Mouse (Mus musculus): ENCODE data around the gene Slc25a36. TPM values are rescaled to one million over a fixed set of nuclear protein-coding genes. Genes with fewer than 3 reads are reported as not detected.

Gene Slc25a36
- total RNA-seq, 2 experiments from 2014 or later = 34.0 to 37.2 TPM

DNA sequence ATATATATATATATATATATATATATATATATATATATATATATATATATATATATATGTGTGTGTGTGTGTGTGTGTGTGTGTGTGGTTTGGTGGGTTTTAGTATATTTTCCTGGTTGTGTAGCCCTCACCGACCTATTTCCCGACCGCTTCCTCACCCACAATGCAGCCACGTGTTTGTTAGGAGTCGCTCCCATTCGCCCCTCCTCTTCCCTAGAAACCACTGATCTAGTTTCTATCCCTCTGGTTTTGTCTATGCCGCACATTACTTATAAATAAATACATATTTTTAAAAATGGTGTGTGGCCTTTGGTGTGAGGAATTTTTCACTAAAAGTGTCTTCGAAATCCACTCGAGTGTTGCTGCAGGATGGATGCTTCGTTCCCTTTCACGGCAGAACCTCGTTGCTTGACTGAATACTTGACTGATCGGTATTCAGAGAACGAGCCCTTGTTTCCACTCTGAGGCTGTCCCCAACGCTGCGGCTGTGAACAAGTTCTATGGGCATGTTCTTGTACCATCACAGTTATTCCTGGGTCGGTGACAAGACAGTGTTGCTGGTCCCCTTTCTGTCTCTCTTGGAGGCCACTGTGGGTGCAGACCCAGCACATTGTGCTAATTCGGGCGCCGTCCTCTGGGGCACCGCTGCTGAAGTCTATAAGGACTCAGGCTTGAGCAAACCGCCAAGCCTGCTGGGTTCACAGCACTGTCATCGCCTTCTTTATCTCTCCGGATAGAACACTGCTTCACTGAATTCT is 2.0 kb upstream of the Slc25a36 start:
- intact Hi-C loops (cut with DNase I; ENCODE audit: low total_unique reads) = no loop called here
- no peak for DNase-seq

DNA sequence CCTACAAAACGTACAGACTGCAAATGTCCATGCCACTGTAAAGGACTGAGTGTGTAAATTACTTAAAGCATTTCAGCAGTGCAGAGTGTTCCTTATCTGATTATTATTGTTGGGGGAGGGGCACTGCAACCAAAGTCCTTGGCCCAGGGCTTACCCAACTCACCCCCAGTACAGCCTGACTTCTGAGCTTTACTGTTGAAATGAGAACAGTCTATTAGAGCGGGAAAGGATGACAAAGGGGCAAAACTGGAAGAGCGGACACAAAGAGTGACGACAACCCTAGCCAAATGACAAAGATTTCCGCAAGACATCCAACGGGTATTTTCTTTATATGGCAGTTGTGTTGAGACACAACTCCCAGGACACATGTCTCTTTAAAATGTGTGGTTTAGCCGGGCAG is 1.3 kb upstream of the Slc25a36 start:
- intact Hi-C loops (cut with DNase I; ENCODE audit: low total_unique reads) = no loop called here
- DNase-seq = no peak

DNA sequence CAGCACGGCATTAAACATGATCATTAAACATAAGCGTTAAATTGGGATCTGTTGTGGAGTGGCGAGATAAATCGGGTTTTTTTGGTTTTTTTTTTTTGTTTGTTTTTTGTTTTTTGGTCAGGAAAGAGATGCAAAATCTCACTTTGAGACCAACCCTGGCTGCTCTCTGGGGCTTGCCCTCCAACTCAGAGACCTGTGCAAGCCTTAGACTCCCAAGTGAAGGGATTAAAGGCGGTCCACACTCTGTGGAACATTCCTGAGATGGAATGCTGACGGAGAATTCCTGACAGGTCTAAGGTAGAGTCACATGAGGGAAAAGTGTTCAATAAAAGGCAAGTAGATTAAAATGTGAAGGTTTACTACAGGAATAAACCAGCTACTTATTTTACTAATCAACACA is 549 bp upstream of the Slc25a36 start:
- intact Hi-C loops (cut with DNase I; ENCODE audit: low total_unique reads) = no loop called here
- DNase-seq = no peak

DNA sequence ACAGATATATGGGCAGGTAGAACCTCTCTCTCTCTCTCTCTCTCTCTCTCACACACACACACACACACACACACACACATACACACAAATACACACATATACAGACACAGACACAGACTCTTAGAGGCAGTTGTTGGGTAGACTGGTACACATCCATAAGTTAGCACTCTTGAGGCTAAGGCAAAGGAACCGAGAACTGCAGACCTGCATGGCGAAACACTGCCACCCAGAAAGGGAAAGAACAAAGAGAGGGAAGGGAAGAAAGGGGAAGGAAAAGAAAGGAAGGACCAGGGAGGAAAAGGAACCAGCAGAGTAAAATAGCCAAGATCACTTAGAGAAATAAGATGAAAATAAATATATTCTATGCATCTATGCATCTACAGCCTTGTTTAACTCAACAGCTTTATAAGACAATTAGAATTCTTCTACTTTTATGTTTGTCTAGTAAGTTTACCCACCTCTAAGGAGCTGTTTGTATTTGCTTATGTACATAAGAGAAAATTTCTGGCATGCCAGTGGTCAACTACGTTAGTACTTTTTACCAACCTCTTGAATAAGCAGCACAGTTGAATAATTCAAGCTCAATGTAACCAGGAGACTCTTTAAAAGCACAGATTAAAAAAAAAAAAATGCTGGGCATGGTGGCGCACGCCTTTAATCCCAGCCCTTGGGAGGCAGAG is 4.3 kb downstream of the Slc25a36 start:
- intact Hi-C loops (cut with DNase I; ENCODE audit: low total_unique reads) = no loop called here

DNA sequence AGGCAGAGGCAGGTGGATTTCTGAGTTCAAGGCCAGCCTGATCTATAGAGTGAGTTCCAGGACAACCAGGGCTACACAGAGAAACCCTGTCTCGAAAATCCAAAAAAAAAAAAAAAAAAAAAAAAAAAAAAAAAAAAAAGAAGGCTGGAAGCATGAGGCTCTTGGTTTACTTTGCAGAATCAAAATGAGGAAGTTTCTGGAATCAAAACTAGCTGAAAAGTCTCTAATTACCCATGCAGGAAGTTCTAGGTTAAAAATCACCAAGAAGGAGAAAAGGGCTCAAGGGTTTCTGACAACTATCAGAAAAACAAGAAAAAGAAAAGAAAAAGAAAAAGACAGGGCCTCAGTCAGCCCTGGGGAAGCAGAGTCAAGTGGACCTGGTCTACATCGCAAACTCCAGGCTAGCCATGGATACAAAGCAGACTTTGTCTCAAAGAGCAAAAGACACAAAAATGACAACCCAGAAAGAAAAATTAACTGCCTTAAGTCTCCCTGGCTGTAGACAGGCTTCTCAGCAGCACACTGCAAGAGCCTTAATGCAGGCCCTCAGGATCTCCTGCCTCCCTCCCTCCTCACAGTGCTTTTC is 5.5 kb downstream of the Slc25a36 start:
- no peak for DNase-seq
- intact Hi-C loops (cut with DNase I; ENCODE audit: low total_unique reads) = no loop called here

More for the DNA sequence above, 4.3 kb downstream of the Slc25a36 start:
- no peak for DNase-seq

DNA sequence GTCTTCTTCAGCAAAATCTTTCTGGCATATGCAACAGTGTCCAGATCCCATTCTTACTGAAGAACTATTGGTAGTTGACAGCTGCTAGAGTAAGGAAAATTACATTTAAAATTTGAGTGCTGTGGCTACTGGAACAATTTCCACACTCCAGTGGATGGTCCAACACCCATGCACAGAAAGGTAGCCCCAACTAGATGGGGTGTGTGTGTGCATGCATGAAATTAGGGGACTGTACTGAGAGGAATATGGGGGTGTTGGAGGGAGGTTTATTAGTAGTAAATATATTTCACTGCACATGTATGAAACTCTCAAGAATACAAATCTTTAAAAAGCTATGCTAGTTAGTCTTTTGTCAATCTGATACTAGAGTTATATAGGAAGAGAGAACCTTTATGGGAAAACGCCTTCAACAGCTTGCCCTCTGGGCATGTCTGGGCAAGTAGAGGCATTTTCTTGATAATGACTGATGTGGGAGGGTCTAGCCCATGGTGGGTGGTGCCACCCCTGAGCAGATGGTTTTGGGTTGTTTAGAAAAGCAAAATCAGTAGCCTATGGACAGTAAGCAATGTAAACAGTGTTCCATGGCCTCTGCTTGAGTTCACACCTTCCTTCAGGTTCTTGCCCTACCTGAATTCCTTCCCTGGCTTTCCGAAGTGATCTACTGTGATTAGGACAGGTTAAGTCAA is 7.4 kb downstream of the Slc25a36 start:
- intact Hi-C loops (cut with DNase I; ENCODE audit: low total_unique reads) = no loop called here

DNA sequence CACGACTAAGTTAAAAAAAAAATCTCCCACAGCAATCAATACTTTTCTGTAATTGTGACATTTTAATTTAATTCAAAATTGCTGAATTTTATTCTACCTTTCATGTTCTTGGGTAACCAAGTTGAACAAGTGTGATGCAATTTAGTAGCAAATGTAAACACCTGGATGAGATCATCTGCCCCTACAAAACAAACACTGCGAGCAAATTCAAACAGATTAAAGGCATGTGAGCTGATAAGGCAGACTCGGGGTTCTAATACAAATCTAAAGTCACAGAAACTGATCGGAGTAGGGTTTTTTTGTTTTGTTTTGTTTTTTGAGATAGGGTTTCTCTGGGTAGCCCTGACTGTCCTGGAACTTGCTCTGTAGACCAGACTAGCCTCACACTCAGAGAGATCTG is 12.0 kb downstream of the Slc25a36 start:
- no peak for DNase-seq
- intact Hi-C loops (cut with DNase I; ENCODE audit: low total_unique reads) = no loop called here

More for the DNA sequence above, 7.4 kb downstream of the Slc25a36 start:
- DNase-seq = no peak

DNA sequence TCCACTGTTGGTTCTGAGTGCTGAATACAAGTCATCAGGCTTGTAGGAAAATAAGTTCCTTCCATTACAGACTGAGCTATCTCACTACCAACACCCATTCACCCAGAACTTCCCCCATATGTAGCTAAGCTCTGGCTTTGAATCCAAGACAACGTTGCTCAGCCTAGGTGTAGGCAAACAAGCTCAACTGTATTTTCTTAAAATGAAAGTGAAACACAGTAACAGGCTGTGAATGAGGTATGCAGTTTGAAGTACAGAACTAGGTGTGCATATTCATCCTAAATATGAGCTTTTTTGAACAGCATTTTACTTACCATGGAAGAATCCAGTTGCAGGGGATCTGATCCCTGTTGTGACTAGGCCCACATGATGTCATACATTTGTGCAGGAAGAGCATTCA is 14.8 kb downstream of the Slc25a36 start:
- intact Hi-C loops (cut with DNase I; ENCODE audit: low total_unique reads) = no loop called here
- no peak for DNase-seq

DNA sequence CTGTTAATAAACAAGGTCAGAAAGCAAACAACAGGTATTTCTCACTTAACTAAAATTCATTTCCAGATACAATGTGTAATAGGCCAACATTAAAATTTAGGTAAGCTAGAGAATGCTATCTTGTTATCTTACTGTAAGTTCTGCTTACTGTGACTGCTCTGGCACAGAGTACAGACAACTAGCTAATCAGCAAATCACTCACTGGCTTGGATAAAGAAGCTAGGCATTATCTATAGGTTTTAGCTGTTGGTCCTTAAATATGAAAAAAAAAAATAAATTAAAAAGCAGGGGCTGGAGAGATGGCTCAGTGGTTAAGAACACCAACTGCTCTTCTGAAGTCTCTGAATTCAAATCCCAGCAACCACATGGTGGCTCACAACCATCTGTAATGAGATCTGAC is 23.1 kb downstream of the Slc25a36 start:
- DNase-seq = no peak
- intact Hi-C loops (cut with DNase I; ENCODE audit: low total_unique reads) = no loop called here

DNA sequence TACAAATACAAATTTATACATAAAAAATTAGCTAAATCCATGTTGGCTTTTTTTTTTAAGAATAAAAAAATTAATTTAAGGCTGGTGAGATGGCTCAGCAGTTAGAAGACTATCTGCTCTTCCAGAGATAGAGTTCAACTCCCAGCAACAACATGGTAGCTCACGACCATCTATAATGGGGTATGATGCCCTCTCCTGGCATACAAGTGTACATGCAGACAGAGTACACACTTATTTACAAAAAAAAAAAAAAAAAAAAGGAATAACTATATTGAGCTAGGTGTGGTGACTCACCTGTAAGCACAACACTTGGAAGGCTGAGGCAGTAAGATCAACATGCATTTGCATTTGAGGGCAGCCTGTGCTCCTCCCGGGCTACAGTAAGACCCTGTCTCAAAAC is 26.3 kb downstream of the Slc25a36 start:
- intact Hi-C loops (cut with DNase I; ENCODE audit: low total_unique reads) = loop anchor here (5.0 kb wide), 1 partner anchor 78 kb away; no protein-coding TSS in a partner anchor
- no peak for DNase-seq

DNA sequence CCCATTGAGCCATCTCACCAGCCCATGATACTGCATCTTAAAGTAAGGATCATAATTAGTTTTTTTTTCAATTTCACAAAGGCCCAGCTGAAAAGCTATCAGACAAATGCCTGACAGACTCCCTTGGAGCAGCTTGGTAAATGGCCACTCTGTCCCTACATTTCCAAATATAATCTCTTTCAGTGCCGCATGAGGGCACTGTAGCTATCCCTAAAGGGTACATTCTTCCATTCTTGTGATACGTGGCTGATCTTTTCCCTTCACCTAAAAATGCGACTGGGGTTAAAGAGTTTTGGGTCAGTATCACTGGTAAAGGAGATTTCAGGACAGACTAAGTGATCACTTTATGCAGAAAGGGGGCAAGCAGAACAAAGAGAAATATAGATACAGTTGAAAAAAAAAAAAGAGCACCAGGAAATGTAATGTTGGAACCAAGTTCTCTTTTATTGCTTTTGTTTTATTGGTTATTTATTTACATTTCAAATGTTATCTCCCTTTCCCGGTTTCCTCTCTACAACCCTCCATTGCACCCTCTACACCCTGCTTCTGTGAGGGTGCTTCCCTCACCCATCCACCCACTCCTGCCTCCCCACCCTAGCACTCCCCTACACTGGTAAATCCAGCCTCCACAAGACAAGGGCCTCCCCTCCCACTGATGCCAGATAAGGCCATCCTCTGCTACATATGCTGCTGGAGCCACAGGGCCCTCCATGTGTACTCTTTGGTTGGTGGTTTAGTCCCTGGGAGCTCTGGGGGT is 29.7 kb downstream of the Slc25a36 start:
- DNase-seq = no peak
- intact Hi-C loops (cut with DNase I; ENCODE audit: low total_unique reads) = loop anchor here (5.0 kb wide), 1 partner anchor 81 kb away; no protein-coding TSS in a partner anchor

DNA sequence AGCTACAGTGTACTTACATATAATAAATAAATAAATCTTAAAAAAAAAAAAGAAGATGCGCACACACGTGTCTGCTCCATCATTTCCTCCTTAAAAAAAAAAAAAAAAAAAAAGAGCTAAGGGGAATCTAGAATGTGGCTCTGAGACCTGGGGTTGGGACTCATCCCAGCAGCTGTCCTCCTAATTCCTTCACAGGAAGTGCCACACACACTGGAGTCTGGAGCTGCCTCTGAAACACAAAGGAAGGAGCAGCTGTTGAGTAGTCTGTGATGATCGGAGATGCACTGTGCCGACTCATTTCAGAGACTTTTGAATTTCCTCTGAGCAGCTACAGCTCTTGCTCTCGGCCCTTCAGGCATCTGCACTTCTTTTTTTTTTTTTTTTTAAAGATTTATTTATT is 41.0 kb downstream of the Slc25a36 start:
- intact Hi-C loops (cut with DNase I; ENCODE audit: low total_unique reads) = loop anchor here (2.0 kb wide), 2 partner anchors 49 to 153 kb away; no protein-coding TSS in a partner anchor
- DNase-seq = no peak

DNA sequence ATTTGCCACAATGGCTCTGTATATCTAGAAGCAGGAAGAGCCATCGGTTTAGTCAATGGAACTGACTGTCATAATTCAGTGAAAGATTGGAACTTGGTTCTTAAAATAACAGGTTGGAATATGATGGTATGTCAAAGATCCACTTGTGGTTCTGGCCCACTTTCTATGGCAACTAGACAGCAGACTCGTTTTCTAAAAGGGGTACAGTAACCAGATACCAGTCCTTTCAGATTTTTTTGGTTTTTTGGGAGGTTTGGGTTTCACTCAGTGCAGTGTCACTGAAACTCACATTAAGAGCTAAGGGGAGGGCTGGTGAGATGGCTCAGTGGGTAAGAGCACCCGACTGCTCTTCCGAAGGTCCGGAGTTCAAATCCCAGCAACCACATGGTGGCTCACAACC is 41.5 kb downstream of the Slc25a36 start:
- intact Hi-C loops (cut with DNase I; ENCODE audit: low total_unique reads) = loop anchor here (2.0 kb wide), 2 partner anchors 49 to 153 kb away; no protein-coding TSS in a partner anchor
- no peak for DNase-seq

DNA sequence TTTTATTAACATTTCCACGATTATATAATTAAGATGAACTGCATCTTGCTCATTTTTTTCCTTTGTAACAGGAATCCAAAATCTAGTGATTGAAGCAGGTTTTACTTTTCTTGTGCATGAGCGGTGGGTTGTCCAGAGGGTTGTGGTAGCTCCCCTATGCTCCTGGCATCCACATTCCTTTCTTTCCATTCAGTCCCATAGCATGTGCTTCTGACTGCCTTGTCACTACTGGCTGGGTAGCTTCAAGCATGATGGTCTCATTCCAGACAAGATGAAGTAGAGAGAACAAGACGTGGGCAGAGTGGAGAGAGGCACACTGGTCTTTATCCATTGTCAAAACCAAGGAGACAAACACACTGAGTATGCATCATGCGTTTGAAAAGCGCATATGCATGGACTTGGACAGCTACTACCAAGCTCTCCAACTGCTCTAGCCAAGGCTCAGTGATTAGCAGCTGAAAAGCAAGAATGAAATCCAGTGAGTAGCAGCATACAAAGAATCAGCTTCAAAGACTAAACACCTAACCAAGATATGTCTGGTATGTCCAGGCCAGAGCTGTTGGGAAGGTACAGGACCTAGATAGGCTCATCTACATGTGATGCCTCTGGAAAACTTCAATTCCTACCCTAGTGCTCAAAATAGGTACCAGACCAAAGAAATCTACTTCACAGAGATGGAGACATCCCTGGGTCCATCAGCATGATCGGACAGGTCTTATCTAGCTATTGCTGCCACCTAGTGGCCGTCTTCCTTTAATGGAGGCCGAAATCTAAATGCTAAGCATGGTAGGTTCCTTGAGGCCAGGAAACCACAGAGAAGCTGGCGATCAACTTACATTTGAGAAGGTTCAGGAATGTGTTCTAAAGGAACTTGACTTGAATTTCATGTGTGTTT is 42.5 kb downstream of the Slc25a36 start:
- DNase-seq = peak; percentile 81
- intact Hi-C loops (cut with DNase I; ENCODE audit: low total_unique reads) = loop anchor here (1.0 to 2.0 kb wide), 3 partner anchors 48 to 152 kb away; no protein-coding TSS in a partner anchor

DNA sequence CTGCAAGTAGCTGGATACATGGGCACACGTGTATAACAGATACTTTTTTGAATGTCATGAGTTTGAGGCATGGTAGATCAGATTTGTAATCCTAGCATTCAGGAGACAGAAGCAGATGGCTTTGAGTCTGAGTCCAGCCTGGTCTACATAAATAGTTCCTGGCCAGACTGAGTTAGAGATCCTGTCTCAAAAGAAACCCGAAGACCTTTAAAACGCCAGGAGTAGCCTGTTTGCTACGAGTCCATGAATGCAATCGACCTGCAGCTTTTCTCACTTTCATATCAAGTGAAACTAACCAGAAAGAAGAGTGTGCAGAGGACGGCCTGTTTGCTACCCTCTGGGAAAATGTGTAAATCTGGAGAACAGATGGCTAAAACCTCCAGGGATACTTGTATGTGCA is 43.2 kb downstream of the Slc25a36 start:
- intact Hi-C loops (cut with DNase I; ENCODE audit: low total_unique reads) = loop anchor here (1.0 to 2.0 kb wide), 3 partner anchors 47 to 151 kb away; no protein-coding TSS in a partner anchor
- no peak for DNase-seq

DNA sequence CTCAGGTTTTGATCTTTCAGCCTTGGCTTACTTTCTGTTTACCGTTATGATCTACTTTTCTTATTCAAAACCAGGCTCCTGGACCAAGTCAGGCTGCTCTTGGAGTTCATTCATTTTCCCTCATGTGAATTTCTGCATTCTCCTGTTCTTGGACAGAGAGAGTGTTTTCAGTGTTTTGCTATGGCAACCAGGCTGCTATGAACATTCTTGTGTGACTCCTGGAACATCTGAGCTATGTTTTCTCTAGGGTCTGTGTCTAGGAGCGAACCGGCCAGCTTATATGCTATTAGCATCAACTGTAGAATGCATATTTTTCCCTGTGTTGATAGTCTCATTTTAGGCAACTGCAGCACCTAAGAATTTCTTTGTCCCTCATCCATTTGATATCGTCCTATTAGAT is 45.1 kb downstream of the Slc25a36 start:
- DNase-seq = no peak
- intact Hi-C loops (cut with DNase I; ENCODE audit: low total_unique reads) = no loop called here

DNA sequence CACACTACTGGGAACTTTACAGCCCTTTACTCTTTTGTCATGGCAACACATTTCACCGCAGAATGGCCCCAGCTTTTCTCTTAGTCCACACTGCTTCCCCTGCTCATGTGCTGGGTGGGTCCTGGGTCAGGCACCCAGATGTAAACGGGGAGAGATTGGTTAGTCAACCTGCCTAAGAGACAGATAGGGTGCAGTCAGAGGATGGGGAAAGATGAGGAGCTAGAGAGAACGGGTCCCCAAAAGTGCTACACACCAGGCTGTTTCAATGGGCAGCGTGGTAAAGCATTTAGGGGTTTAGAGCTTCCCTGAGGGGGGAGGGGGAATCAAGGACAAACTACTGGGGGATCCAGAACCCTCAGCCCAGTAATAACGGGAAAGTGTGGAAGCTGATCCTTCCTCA is 45.7 kb downstream of the Slc25a36 start:
- DNase-seq = no peak

DNA sequence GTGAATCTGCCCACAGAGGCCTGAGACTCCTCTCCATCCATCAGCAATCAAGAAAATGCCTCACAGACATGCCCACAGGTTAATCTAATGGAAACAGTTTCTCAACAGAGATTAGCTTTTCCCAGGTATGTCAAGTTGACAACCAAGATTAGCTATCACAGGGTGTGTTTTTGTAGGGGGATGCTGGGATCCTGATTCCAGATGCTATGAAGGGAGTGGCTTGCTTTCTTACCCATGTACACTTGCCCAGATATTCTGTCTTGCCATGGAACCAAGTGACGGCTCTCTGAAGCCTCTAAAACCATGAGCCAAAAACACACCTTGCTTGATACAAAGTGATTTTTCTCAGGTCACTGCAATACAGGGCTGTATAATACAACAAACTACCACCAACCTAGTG is 46.8 kb downstream of the Slc25a36 start:
- intact Hi-C loops (cut with DNase I; ENCODE audit: low total_unique reads) = no loop called here
- DNase-seq = no peak

More for the DNA sequence above, 45.7 kb downstream of the Slc25a36 start:
- intact Hi-C loops (cut with DNase I; ENCODE audit: low total_unique reads) = no loop called here
